In genomic region chr10:76978042-76978441, GRCm38 (mm10) we compare ENCODE assay signal across 11 mouse cellular contexts. TPM values are rescaled to one million over a fixed set of nuclear protein-coding genes. Genes with fewer than 3 reads are reported as not detected.
DNase-seq lines count a peak whose midpoint lies in the region; TF ChIP-seq lines count a peak whose summit lies in the region.
"Had no signal": no experiment of that assay in that cellular context is flagged by ENCODE, and none has a peak within 500 bp of the region (broad histone marks: within the 10 kb centered on the region; RNA-seq: fewer than 3 reads in every experiment).

No protein-coding gene starts in this region.

- no peak for TF ChIP-seq POLR2A in cerebellum, adult 2 months (IDR thresholded peaks at IDR 0.05; ENCODE audit: borderline replicate concordance, insufficient read depth, low read length)

- no peaks in the 10 kb centered on the region for H3K4me1 ChIP-seq in cerebellum, adult 2 months (ENCODE audit: control insufficient read depth, insufficient read depth, low read length)
- H3K4me1 ChIP-seq: embryonic facial prominence, embryonic 15.5 days; liver, embryonic 15.5 days had no signal

- no peak for TF ChIP-seq CTCF in cerebellum, adult 2 months (IDR thresholded peaks at IDR 0.05; ENCODE audit: borderline replicate concordance, insufficient read depth, low read depth, low read length)

- H3K4me3 ChIP-seq in cerebellum, adult 2 months (replicated peaks; ENCODE audit: insufficient read depth, low read depth, low read length), result no peak overlapping the region
- H3K4me3 ChIP-seq: embryonic facial prominence, embryonic 15.5 days; gastrocnemius, adult 2 months; liver, embryonic 15.5 days had no signal

- WGBS in cerebellum, adult 2 months, result 61% methylated on average over 2 of the region's 2 CpGs

- peak; percentile 36 to 70 for DNase-seq in adrenal gland, adult (ENCODE audit: inconsistent age in 2 of 2, low spot score in 1 of 2)
- no peak for DNase-seq in adrenal gland, adult 18-20 months (ENCODE audit: low spot score in 2 of 2)
- peak; percentile 49 for DNase-seq in lung, postnatal 10 days
- DNase-seq in lung, postnatal 25 days (ENCODE audit: low spot score), result no peak
- peak; percentile 61 for DNase-seq in embryo, embryonic 10.5 days (ENCODE audit: low spot score)
- DNase-seq in thymus, postnatal 14 days, result peak; percentile 66
- DNase-seq in layer of hippocampus, adult 18-20 months (ENCODE audit: low spot score in 2 of 2), result no peak
- no peak for DNase-seq in cerebellum, adult 2 months
- DNase-seq: gastrocnemius, adult 2 months had no signal

- no peaks in the 10 kb centered on the region for H3K27me3 ChIP-seq in cerebellum, adult 2 months (ENCODE audit: control insufficient read depth, insufficient read depth, low read length)
- H3K27me3 ChIP-seq: embryonic facial prominence, embryonic 15.5 days had no signal

- H3K27ac ChIP-seq in cerebellum, adult 2 months (ENCODE audit: insufficient read depth, low read length), result no peak overlapping the region
- H3K27ac ChIP-seq: embryonic facial prominence, embryonic 15.5 days; gastrocnemius, adult 2 months; liver, embryonic 15.5 days had no signal

RNA-seq across cellular contexts. Expression of gene Pcbp3, which starts 16.4 kb away (rescaled TPM):
- 10 to 100 TPM; 26.2 to 38.9 TPM for total RNA-seq in adrenal gland, adult 18-20 months (2021)
- total RNA-seq in layer of hippocampus, adult 18-20 months (2021), result 10 to 100 TPM; 64.6 to 66.0 TPM
- polyA plus RNA-seq in cerebellum, adult 2 months (2012; rRNA removed), result 72.3 and 79.5 TPM in 2 replicates

RNA-seq across cellular contexts. Expression of gene Slc19a1, which starts 54.0 kb away (rescaled TPM):
- 10 to 100 TPM; 17.6 to 26.6 TPM for total RNA-seq in adrenal gland, adult 18-20 months (2021)
- total RNA-seq in layer of hippocampus, adult 18-20 months (2021), result 10 to 100 TPM; 17.1 to 23.9 TPM
- polyA plus RNA-seq in cerebellum, adult 2 months (2012; rRNA removed), result 39.5 and 49.4 TPM in 2 replicates

Comparison
In these comparisons a context has a peak if more than half of its experiments do, and no peak if none do; other contexts are left out.
1. DNase-seq: peak in adrenal gland, adult (2 of 2), lung, postnatal 10 days (single experiment), embryo, embryonic 10.5 days (single experiment) and thymus, postnatal 14 days (single experiment); none in adrenal gland, adult 18-20 months (0 of 2), lung, postnatal 25 days (single experiment), layer of hippocampus, adult 18-20 months (0 of 2) and cerebellum, adult 2 months (0 of 2).